Mouse (Mus musculus) lung, postnatal 0 days (tissue): ENCODE measurements around the gene Sdhb.

Experiments
- CTCF ChIP-seq: IDR thresholded peaks from 2 replicates; pipeline ENCODE4 v1.5.1; 2016; ENCODE audit warnings: antibody characterized with exemption, mild to moderate bottlenecking
- EP300 ChIP-seq: IDR thresholded peaks from 2 replicates; pipeline ENCODE4 v1.6.1; 2016; ENCODE audit warnings: antibody characterized with exemption, mild to moderate bottlenecking, control low read depth

DNA sequence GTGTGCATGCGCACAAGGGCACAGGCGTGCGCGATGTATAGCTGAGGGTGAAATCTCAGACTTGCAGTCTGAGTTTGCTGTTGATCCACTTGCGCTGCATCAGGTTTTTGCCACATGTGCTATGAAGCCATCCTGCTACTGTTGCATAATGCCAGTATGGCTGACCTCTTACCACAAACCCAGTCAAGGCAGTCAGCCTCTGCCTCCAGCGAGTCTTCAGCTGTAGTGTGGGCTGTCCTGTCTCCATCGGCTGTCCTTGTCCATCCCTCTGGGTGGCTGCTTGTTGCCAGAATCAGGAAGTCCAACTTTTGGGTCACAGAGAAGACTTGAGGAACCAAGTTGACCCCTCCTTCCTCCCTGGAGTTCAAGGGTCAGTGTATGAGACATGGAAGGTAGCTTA lies 14.4 kb downstream of the Sdhb start:
- TF ChIP-seq CTCF, result no peak
- TF ChIP-seq EP300, result no peak
